Mouse (Mus musculus) CH12.LX (cell line): ENCODE measurements at regions not wholly inside any gene's neighbourhood (a gene's known extent, or its start where the extent isn't known, plus 50 kb on each side); places are given as distances from the start of the nearest gene placed in this dataset.

Experiments used
- ELF1 ChIP-seq: IDR thresholded peaks from 2 replicates; pipeline ENCODE4 v1.6.1; 2014; ENCODE audit warnings: low read depth, mild to moderate bottlenecking, inconsistent platforms, low read length, improper control_type of control experiment
- EP300 ChIP-seq: IDR thresholded peaks from 2 replicates; pipeline ENCODE4 v1.6.1; 2011; ENCODE audit warnings: low read length, improper control_type of control experiment
- NRF1 ChIP-seq: IDR thresholded peaks from 2 replicates; pipeline ENCODE4 v1.6.1; 2014; ENCODE audit warnings: low read depth, mild to moderate bottlenecking, inconsistent platforms, low read length, improper control_type of control experiment, moderate library complexity
- POLR2A ChIP-seq: IDR thresholded peaks from 2 replicates; pipeline ENCODE4 v1.6.1; 2011; ENCODE audit warnings: low read depth, mild to moderate bottlenecking, improper control_type of control experiment, low read length
- SMC3 ChIP-seq: IDR thresholded peaks from 2 replicates; pipeline ENCODE4 v1.6.1; 2011; ENCODE audit warnings: low read depth, low read length, improper control_type of control experiment

DNA sequence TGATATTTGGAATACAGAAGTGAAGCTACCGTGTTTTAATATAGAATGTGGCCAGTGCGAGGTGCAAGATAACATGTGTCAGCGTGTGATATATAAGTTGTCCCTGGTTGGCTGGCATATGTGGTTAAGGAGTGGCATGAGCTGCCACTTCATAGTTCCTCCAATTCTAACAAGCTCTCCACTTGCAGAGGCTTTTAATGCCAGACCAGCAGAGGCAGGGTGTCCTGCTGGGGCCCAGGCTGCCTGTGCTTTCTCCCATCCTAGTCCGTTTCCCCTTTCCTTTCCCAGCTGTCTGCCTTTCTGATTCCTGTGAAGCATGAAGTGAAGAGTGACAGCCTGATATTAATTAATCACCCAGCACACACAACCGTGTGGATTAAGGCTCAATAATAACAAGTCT, 73.7 kb upstream of the Bcl6 start:
- TF ChIP-seq EP300, result no peak
- TF ChIP-seq NRF1, result no peak
- no peak for TF ChIP-seq ELF1
- no peak for TF ChIP-seq POLR2A
- no peak for TF ChIP-seq SMC3
